In the genomic region with DNA sequence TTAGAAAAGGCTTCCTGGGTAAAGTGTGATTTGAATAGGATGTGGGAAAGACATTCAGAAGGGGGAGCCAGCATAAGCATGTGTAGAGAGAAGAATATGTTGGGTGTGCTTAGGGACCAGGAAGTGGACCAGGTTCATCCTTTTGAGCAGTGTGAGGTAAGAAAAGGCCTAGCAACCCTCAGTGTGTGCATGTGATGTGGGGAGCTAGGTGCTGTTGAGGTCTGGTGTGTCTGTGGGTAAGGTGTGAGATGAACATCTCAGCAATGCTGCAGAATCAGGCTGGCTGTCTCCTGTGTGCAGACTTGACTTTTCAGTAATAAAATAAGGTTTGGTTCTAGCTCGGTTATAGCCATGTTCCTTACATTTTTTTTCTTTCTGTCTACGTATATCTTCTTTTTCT, we compare ENCODE assay signal across 19 mouse cellular contexts.
"Had no signal": no experiment of that assay in that cellular context is flagged by ENCODE, and none has a peak within 500 bp of the region (broad histone marks: within the 10 kb centered on the region; RNA-seq: fewer than 3 reads in every experiment).

No protein-coding gene starts in this region.

- DNase-seq: kidney, adult 18-20 months; kidney, adult 9 months; kidney, postnatal 14 days; kidney, postnatal 4 days; layer of hippocampus, adult 9-11 months; liver, embryonic 13.5 days; lung, adult 2 months; lung, postnatal 14 days; lung, postnatal 4 days; right cerebral cortex, adult 18-20 months; right cerebral cortex, postnatal 14 days; spleen, adult 18-20 months; thymus, postnatal 4 days had no signal

- H3K9ac ChIP-seq: liver, embryonic 13.5 days; midbrain, embryonic 12.5 days; midbrain, embryonic 15.5 days; neural tube, embryonic 12.5 days; neural tube, embryonic 15.5 days; stomach, embryonic 15.5 days had no signal

- H3K4me2 ChIP-seq: liver, embryonic 13.5 days; midbrain, embryonic 12.5 days; midbrain, embryonic 15.5 days; neural tube, embryonic 12.5 days; neural tube, embryonic 15.5 days; stomach, embryonic 15.5 days had no signal

- ATAC-seq: midbrain, embryonic 15.5 days had no signal

- H3K27ac ChIP-seq: liver, embryonic 13.5 days; midbrain, embryonic 12.5 days; midbrain, embryonic 15.5 days; neural tube, embryonic 12.5 days; neural tube, embryonic 15.5 days; stomach, embryonic 15.5 days had no signal

- H3K4me3 ChIP-seq: liver, embryonic 13.5 days; midbrain, embryonic 12.5 days; midbrain, embryonic 15.5 days; myocyte; neural tube, embryonic 12.5 days; neural tube, embryonic 15.5 days; stomach, embryonic 15.5 days had no signal

- H3K4me1 ChIP-seq: liver, embryonic 13.5 days; midbrain, embryonic 12.5 days; midbrain, embryonic 15.5 days; neural tube, embryonic 12.5 days; neural tube, embryonic 15.5 days; stomach, embryonic 15.5 days had no signal

- H3K9me3 ChIP-seq: liver, embryonic 13.5 days; midbrain, embryonic 12.5 days; midbrain, embryonic 15.5 days; neural tube, embryonic 12.5 days; neural tube, embryonic 15.5 days; stomach, embryonic 15.5 days had no signal

- H3K27me3 ChIP-seq: liver, embryonic 13.5 days; midbrain, embryonic 12.5 days; midbrain, embryonic 15.5 days; neural tube, embryonic 12.5 days; neural tube, embryonic 15.5 days; stomach, embryonic 15.5 days had no signal
